Mouse (Mus musculus): ENCODE measurements around the gene Mthfd1l.
"Not testable (repeated sequence)": the region's sequence is repeated elsewhere in the genome, so short reads cannot be mapped to it uniquely, and the experiment has no call there.

Mthfd1l gene

GRCm38 (mm10) chr10:4119287-4119686 is 146.4 kb downstream of the Mthfd1l start:
- no peak for DNase-seq (ENCODE audit: low spot score in 2 of 2)

GRCm38 (mm10) chr10:4120708-4121107 is 147.8 kb downstream of the Mthfd1l start:
- no peak for DNase-seq (ENCODE audit: low spot score in 2 of 2)

- no peak for DNase-seq (ENCODE audit: low spot score in 2 of 2)
Observed at GRCm38 (mm10) chr10:4121197-4121596, 148.3 kb downstream of the Mthfd1l start.

- not testable (repeated sequence) for DNase-seq (ENCODE audit: low spot score in 2 of 2)
Observed at GRCm38 (mm10) chr10:4123280-4123945, 150.5 kb downstream of the Mthfd1l start.

GRCm38 (mm10) chr10:4124148-4124547 is 151.2 kb downstream of the Mthfd1l start:
- DNase-seq (ENCODE audit: low spot score in 2 of 2) = no peak

DNA sequence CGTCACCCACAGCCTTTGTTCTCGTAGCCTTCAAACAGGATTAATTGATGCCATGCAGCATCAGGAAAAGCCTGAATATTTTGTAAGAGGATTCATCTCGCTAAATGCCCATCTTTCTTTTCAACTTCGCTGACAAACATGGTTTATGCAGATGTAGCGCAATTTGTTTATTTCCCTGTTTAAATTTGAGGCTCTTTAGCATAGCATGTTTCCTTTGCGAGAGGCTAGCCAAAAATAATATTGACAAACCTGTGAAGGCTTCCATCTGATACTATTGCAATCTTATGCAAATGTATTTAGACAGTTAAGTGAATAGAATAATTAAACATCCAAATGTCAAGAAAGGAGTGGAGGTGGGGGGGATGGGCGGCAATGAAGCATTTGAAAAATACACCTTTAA is 152.3 kb downstream of the Mthfd1l start:
- DNase-seq (ENCODE audit: low spot score in 2 of 2) = no peak

DNA sequence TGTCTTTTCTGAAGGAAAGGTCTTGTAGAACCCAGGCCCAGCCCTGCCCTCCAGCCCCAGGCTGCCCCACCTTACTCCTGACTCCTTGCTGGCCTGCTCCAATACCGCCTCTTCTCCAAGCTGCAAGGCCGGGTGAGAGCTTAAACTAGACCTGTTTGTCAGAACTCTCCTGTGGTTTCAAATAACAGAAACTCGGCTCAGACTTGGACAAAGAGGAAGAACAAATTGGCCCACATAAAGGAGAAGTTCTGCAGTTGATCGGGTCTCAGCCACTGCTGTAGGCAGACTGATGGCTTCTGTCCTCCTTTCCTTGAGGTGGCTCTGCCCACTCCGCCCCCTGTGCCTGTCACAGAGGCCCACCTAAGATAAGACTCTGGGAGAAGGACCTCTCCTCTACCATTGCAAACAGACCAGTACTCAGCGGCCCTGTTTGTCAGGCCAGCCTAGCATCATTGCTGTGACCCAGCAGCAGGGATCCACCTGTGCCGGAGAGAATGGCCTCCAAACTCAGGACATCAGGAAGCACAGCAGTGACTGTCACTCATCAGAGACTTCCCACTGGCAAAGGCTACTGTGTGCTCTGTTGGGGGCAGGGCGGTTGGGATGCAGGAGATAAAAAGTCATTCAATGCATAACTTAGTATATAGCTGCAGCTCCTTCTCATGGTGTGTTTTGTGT is 153.6 kb downstream of the Mthfd1l start:
- no peak for DNase-seq (ENCODE audit: low spot score in 2 of 2)

GRCm38 (mm10) chr10:4128411-4128810 is 155.5 kb downstream of the Mthfd1l start:
- no peak for DNase-seq (ENCODE audit: low spot score in 2 of 2)

DNA sequence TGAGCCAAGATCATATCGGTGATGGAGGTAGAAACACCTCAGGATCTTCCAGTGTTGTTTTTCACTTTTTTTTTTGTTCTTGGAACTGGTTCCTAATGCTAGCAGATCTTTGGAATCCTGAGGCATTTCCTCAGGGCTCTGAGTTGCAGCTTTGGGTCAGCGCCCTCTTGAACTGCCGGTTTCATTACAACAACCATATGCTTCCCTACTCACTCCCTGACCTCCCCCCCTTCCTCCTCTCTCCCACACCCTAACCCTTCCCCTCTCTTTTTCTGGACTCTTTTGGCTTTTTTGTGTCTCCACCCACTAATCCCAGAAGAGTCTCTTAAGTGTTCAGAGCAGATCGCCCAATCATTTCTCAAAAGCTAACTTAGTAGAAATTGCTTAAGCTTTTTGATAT is 156.0 kb downstream of the Mthfd1l start:
- no peak for DNase-seq (ENCODE audit: low spot score in 2 of 2)

- DNase-seq (ENCODE audit: low spot score in 2 of 2) = no peak
Observed at GRCm38 (mm10) chr10:4129461-4129860, 156.5 kb downstream of the Mthfd1l start.

GRCm38 (mm10) chr10:4130034-4130607 is 157.2 kb downstream of the Mthfd1l start:
- no peak for DNase-seq (ENCODE audit: low spot score in 2 of 2)

GRCm38 (mm10) chr10:4132735-4133134 is 159.8 kb downstream of the Mthfd1l start:
- no peak for DNase-seq (ENCODE audit: low spot score in 2 of 2)

GRCm38 (mm10) chr10:4135100-4135764 is 162.3 kb downstream of the Mthfd1l start:
- no peak for DNase-seq (ENCODE audit: low spot score in 2 of 2)

DNA sequence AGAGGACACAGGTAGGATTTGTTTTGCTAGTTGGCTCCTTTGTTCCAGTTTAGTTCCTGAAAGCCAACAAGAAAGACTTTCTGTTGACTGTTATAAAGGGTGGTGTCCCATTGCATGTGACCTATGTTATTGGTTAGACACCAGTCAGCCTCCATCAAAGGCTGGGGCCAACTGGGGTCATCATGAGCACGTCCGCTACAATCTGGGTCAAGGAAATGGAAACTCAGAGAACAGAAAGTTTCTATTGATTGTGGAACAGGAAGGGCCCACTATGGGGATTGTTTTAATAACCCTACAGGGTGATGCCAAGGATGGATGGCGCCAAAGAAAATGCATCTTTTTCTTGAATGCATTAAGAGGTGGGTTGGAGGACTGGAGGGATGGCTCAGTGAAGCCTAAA is 166.6 kb downstream of the Mthfd1l start:
- DNase-seq (ENCODE audit: low spot score in 2 of 2) = no peak

- no peak for DNase-seq (ENCODE audit: low spot score in 2 of 2)
Observed at GRCm38 (mm10) chr10:4141689-4142088, 168.8 kb downstream of the Mthfd1l start.

DNA sequence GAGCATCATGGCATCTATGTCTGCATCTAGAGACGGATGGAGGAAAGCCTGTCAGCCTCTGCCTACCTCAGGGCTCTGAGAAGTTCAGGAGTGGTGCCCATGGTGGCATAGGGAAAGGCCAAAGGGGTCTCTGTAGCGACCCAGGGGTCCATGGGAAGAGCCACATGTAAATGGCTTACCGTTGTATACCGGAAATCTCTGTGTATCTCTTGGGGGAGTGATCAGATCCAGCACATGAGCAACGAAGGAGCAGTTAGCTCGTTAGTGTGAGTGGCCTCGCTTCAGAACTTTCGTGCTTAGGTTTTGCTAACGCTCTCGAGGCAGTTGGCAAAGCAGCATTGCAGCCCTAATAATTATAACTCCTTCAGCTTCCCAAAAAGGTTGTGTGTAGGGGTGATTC is 169.9 kb downstream of the Mthfd1l start:
- DNase-seq (ENCODE audit: low spot score in 2 of 2) = no peak

GRCm38 (mm10) chr10:4143381-4143780 is 170.5 kb downstream of the Mthfd1l start:
- no peak for DNase-seq (ENCODE audit: low spot score in 2 of 2)

DNA sequence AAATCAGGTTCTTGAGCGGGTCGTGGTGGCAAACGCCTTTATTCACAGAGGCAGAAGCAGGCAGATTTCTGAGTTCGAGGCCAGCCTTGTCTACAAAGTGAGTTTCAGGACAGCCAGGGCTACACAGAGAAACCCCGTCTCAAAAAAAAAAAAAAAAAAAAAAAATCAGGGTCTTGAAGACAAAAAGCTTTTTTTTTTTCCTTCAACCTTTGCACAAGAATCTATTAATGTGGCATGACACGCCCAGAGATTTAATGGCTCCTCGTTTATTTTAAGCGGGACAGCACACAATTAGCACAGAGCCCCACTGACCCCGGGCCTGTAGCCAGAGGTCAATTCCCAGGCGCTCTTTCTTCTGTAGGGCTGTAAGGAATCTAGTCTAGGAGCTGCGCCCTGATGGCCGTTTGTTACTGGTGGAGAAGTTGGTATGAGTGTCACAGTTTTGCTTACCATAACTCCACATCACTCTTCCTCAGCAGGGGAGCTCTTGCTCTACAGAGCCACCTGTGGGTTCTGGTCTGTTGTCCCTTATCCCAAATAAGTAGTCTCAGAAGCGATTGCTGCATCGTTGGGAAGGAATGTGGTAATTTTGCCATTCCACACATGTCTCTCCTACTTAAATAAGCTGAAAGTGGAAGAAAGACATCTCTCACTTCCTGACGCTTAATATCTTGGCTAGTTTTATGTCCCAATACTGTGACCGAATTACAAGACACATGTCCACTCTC is 172.3 kb downstream of the Mthfd1l start:
- no peak for DNase-seq (ENCODE audit: low spot score in 2 of 2)

DNA sequence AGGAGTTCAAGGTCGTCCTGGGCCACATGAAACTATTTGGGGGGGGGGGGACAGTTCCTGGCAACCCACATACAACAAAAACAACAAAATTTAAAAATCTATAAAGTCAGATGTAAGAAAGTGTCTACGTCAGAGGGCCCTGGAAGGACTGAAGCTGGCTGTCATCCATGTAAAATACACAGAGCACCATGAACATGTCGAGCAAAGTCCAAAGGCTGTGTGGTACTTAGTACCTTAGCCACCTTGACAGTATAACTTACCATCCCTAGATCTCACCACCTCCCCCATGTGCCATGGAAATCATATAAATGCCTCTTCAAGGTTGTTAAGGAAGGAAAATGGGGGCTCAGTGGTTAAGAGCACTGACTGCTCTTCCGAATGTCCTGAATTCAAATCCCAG is 174.0 kb downstream of the Mthfd1l start:
- DNase-seq (ENCODE audit: low spot score in 2 of 2) = no peak

DNA sequence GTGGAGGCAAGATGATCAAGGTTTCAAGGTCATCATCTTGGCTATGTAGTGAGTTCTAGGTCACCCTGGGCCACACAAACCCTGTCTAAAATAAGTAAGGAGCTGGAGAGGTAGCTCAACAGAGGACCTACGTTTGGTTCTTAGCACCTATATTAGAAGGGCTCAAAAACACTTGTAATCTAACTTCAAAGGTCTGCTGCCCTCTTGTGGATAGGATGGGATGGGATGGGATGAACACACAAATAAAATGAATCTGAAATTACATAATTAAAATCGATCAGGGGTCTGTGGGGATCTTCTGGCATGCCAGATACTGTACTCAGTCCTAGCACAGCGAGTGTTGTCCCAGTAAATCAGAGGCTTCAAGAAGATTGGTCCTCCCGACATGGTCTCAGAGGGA is 178.2 kb downstream of the Mthfd1l start:
- DNase-seq (ENCODE audit: low spot score in 2 of 2) = no peak

GRCm38 (mm10) chr10:4151862-4152776 is 179.2 kb downstream of the Mthfd1l start:
- DNase-seq (ENCODE audit: low spot score in 2 of 2) = no peak

Measured in left cerebral cortex, adult 9 months (tissue).